Mouse (Mus musculus) small intestine, adult 2 months (tissue): ENCODE data around the gene Bcl7c.

Experiments
- CTCF ChIP-seq: fragments of 200-500 bp; IDR thresholded peaks from 2 replicates; pipeline ENCODE4 v1.5.1; 2012; ENCODE audit warnings: low read depth, mild to moderate bottlenecking, control low read depth, inconsistent platforms, low read length, moderate library complexity, mixed read lengths; ENCODE audit not compliant: insufficient replicate concordance, insufficient read length; ENCODE audit errors: extremely low read depth
- POLR2A ChIP-seq: fragments of 200-500 bp; IDR thresholded peaks from 2 replicates; pipeline ENCODE4 v1.6.1; 2012; ENCODE audit warnings: low read depth, mild to moderate bottlenecking, control low read depth, inconsistent platforms, low read length, moderate library complexity

DNA sequence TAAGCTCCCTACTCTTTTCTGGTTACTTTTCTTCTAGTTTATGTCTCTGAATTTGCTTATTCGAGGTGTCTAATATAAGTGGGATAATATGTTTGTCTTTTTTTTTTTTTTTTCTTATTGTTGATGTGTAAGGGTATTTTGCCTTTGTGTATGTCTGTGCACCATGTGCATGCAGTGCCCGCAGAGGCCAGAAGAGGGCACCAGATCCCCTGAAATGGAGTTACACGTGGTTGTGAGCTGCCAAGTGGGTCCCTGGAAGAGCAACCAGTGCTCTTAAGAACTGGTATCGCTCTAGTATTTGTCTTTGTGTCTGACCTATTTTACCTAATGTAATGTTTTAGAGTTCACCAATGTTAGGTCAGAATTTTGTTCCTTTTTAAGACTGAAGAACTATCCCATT is 51.8 kb downstream of the Bcl7c start:
- TF ChIP-seq CTCF, result peak; percentile 81; the same call in 1 of the 2 replicates
- TF ChIP-seq POLR2A, result no peak
